Mouse (Mus musculus) thymus, adult 2 months (tissue): ENCODE measurements at regions not wholly inside any gene's neighbourhood (a gene's known extent, or its start where the extent isn't known, plus 50 kb on each side); places are given as distances from the start of the nearest gene placed in this dataset.

Source experiments
- CTCF ChIP-seq: fragments of 200-500 bp; IDR thresholded peaks from 2 replicates; pipeline ENCODE4 v1.5.1; 2012; ENCODE audit warnings: mild to moderate bottlenecking, control low read depth, low read length, moderate library complexity, borderline replicate concordance; ENCODE audit not compliant: control insufficient read depth, poor library complexity, insufficient read depth; ENCODE audit errors: extremely low read depth
- POLR2A ChIP-seq: fragments of 200-500 bp; IDR thresholded peaks from 2 replicates; pipeline ENCODE4 v1.6.1; 2012; ENCODE audit warnings: mild to moderate bottlenecking, low read length, control low read depth, moderate library complexity; ENCODE audit not compliant: control insufficient read depth, poor library complexity, insufficient read depth; ENCODE audit errors: extremely low read depth

DNA sequence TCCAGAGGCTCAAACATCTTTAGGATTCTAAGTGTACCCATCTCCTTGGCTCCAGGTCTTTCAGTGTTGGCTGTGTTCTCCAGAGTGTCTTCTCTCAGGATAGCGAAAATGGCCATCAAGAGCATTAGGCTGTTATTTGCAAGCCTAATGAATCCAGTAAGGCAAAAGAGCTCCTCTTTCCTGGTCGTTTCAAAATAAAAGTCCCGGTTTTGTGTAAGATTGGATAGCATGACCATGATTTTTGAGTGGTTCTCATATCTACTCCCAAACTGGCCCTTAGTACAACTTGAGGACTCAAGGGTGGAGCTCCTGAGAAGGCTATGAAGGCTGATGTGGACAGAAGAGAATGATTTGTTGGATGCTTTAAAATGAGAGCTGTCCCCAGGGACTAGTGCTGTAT, 510.6 kb downstream of the Zfp536 start:
- TF ChIP-seq POLR2A (no peak), CTCF (no peak)
